In the genomic region with DNA sequence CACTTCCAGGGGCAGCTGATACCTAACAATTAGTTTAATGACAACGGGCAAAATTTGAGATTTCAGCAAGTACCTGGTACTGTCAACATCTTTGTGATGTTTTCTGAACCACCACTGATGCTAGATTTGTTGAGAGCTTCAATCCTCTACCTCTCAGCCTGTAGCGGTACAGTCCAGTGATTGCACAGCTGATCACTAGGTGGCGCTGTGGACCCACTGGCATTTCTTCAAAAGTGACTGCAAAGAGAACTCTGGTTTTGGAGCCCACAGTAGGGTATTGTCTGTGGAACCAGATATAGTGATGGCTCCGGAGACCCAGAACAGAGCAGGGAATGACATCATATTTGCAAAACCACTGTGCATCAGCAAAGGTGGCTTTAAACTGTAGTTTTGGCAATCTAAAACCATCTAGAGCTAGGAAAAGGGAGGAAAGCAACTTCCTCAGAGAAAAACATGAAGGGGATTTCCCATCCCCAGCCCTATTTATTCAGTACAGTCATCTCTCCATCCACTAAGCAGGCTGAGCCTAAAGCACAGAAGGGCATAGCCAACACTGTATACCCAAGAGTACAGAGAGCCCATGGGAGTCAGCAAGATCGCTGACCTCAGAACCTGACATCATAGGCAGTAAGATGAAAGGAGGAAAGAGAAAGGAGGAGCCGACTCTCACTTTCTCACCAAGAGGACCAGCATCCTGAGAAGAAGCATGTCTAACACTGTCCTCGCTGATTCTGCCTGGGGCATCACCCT, we compare ENCODE assay signal across 8 mouse cellular contexts.
A peak's percentile ranks its signal among the peaks of the same experiment; 100 is the strongest.
DNase-seq lines count a peak whose midpoint lies in the region; ATAC-seq and TF ChIP-seq lines count a peak whose summit lies in the region.

No protein-coding gene starts in this region.

- no peak overlapping the region for H3K4me2 ChIP-seq in midbrain, embryonic 11.5 days
- H3K4me2 ChIP-seq in midbrain, embryonic 16.5 days (ENCODE audit: low read length), result no peak overlapping the region
- H3K4me2 ChIP-seq in forebrain, embryonic 14.5 days (ENCODE audit: low read length), result no peak overlapping the region
- no peak overlapping the region for H3K4me2 ChIP-seq in kidney, embryonic 16.5 days (replicated peaks; ENCODE audit: low read depth, low read length)
- no peak overlapping the region for H3K4me2 ChIP-seq in liver, embryonic 12.5 days

- no peaks in the 10 kb centered on the region for H3K27me3 ChIP-seq in midbrain, embryonic 11.5 days (ENCODE audit: control insufficient read depth, insufficient read depth, low read length)
- H3K27me3 ChIP-seq in midbrain, embryonic 16.5 days (ENCODE audit: control insufficient read depth, insufficient read depth, low read depth, low read length), result no peaks in the 10 kb centered on the region
- H3K27me3 ChIP-seq in forebrain, embryonic 14.5 days (replicated peaks; ENCODE audit: control insufficient read depth, insufficient read depth, low read length), result no peaks in the 10 kb centered on the region
- no peaks in the 10 kb centered on the region for H3K27me3 ChIP-seq in kidney, embryonic 16.5 days (ENCODE audit: insufficient read depth, low read length)
- H3K27me3 ChIP-seq in liver, embryonic 12.5 days (replicated peaks), result no peaks in the 10 kb centered on the region

- H3K27ac ChIP-seq in midbrain, embryonic 11.5 days (ENCODE audit: low read depth, low read length), result no peak overlapping the region
- H3K27ac ChIP-seq in midbrain, embryonic 16.5 days (ENCODE audit: low read length), result no peak overlapping the region
- no peak overlapping the region for H3K27ac ChIP-seq in bone marrow, adult 2 months (ENCODE audit: control insufficient read depth, insufficient read depth, low read depth, low read length, poor library complexity)
- no peak overlapping the region for H3K27ac ChIP-seq in forebrain, embryonic 14.5 days (ENCODE audit: low read depth, low read length)
- H3K27ac ChIP-seq in kidney, embryonic 16.5 days (ENCODE audit: low read length), result no peak overlapping the region
- H3K27ac ChIP-seq in liver, embryonic 12.5 days, result no peak overlapping the region

- 42% methylated on average over 7 of the region's 7 CpGs for WGBS in midbrain, embryonic 11.5 days
- WGBS in midbrain, embryonic 16.5 days, result 44% methylated on average over 7 of the region's 7 CpGs
- WGBS in bone marrow, adult 2 months, result 32% methylated on average over 7 of the region's 7 CpGs
- WGBS in forebrain, embryonic 14.5 days, result 44% methylated on average over 7 of the region's 7 CpGs
- 45% methylated on average over 7 of the region's 7 CpGs for WGBS in kidney, embryonic 16.5 days
- 31% methylated on average over 7 of the region's 7 CpGs for WGBS in liver, embryonic 12.5 days (ENCODE audit: insufficient replicate concordance)

- no peaks in the 10 kb centered on the region for H3K9me3 ChIP-seq in midbrain, embryonic 11.5 days (ENCODE audit: control insufficient read depth, low read length)
- H3K9me3 ChIP-seq in midbrain, embryonic 16.5 days (replicated peaks; ENCODE audit: control insufficient read depth, low read length, poor library complexity, severe bottlenecking), result no peaks in the 10 kb centered on the region
- H3K9me3 ChIP-seq in forebrain, embryonic 14.5 days (replicated peaks; ENCODE audit: control insufficient read depth, low read length), result no peaks in the 10 kb centered on the region
- H3K9me3 ChIP-seq in kidney, embryonic 16.5 days (ENCODE audit: low read length), result no peaks in the 10 kb centered on the region
- no peaks in the 10 kb centered on the region for H3K9me3 ChIP-seq in liver, embryonic 12.5 days (replicated peaks)

- H3K4me3 ChIP-seq in midbrain, embryonic 11.5 days (ENCODE audit: low read depth, low read length), result no peak overlapping the region
- no peak overlapping the region for H3K4me3 ChIP-seq in midbrain, embryonic 16.5 days (ENCODE audit: low read depth, low read length)
- no peak overlapping the region for H3K4me3 ChIP-seq in bone marrow, adult 2 months (replicated peaks; ENCODE audit: control insufficient read depth, low read depth, low read length)
- H3K4me3 ChIP-seq in forebrain, embryonic 14.5 days (ENCODE audit: low read depth, low read length), result no peak overlapping the region
- H3K4me3 ChIP-seq in kidney, embryonic 16.5 days (ENCODE audit: low read length), result no peak overlapping the region
- no peak overlapping the region for H3K4me3 ChIP-seq in liver, embryonic 12.5 days

- peak; percentile 91 for TF ChIP-seq CTCF in bone marrow, adult 2 months (IDR thresholded peaks at IDR 0.05; ENCODE audit: control insufficient read depth, insufficient read depth, low read length)

- ATAC-seq in midbrain, embryonic 11.5 days (ENCODE audit: low FRiP score), result peak; percentile 65; the same call in 1 of the 2 replicates
- ATAC-seq in midbrain, embryonic 16.5 days, result no peak
- no peak for ATAC-seq in forebrain, embryonic 14.5 days
- peak; percentile 19; the same call in 1 of the 2 replicates for ATAC-seq in kidney, embryonic 16.5 days (ENCODE audit: low FRiP score, low TSS enrichment)
- ATAC-seq in liver, embryonic 12.5 days, result peak; percentile 64; the same call in 1 of the 2 replicates

- TF ChIP-seq POLR2A in bone marrow, adult 2 months (IDR thresholded peaks at IDR 0.05; ENCODE audit: borderline replicate concordance, control insufficient read depth, low read depth, low read length), result no peak

- H3K9ac ChIP-seq in midbrain, embryonic 11.5 days (ENCODE audit: low read length), result no peak overlapping the region
- H3K9ac ChIP-seq in midbrain, embryonic 16.5 days (ENCODE audit: low read depth, low read length), result no peak overlapping the region
- no peak overlapping the region for H3K9ac ChIP-seq in forebrain, embryonic 14.5 days (ENCODE audit: low read length)
- H3K9ac ChIP-seq in kidney, embryonic 16.5 days (replicated peaks; ENCODE audit: low read length), result no peak overlapping the region
- H3K9ac ChIP-seq in liver, embryonic 12.5 days, result no peak overlapping the region

- peak; percentile 88 for DNase-seq in midbrain, embryonic 11.5 days (ENCODE audit: low spot score, missing footprints)
- peak; percentile 22 for DNase-seq in forebrain, embryonic 14.5 days (ENCODE audit: low spot score)
- DNase-seq in retina, postnatal 1 day, result peak; percentile 45
- DNase-seq in thymus, postnatal 4 days, result peak; percentile 95

- no peaks in the 10 kb centered on the region for H3K36me3 ChIP-seq in midbrain, embryonic 11.5 days (ENCODE audit: control insufficient read depth, insufficient read depth, low read length)
- H3K36me3 ChIP-seq in midbrain, embryonic 16.5 days (ENCODE audit: control insufficient read depth, insufficient read depth, low read length), result no peaks in the 10 kb centered on the region
- H3K36me3 ChIP-seq in forebrain, embryonic 14.5 days (ENCODE audit: control insufficient read depth, insufficient read depth, low read length), result no peaks in the 10 kb centered on the region
- H3K36me3 ChIP-seq in kidney, embryonic 16.5 days (ENCODE audit: insufficient read depth, low read length), result no peaks in the 10 kb centered on the region
- no peaks in the 10 kb centered on the region for H3K36me3 ChIP-seq in liver, embryonic 12.5 days

- H3K4me1 ChIP-seq in midbrain, embryonic 11.5 days (ENCODE audit: control insufficient read depth, insufficient read depth, low read length), result no peaks in the 10 kb centered on the region
- no peaks in the 10 kb centered on the region for H3K4me1 ChIP-seq in midbrain, embryonic 16.5 days (ENCODE audit: control insufficient read depth, insufficient read depth, low read length)
- H3K4me1 ChIP-seq in bone marrow, adult 2 months (ENCODE audit: control insufficient read depth, insufficient read depth, low read length), result no peaks in the 10 kb centered on the region
- H3K4me1 ChIP-seq in forebrain, embryonic 14.5 days (ENCODE audit: control insufficient read depth, insufficient read depth, low read length), result no peaks in the 10 kb centered on the region
- H3K4me1 ChIP-seq in kidney, embryonic 16.5 days (ENCODE audit: insufficient read depth, low read length), result no peaks in the 10 kb centered on the region
- H3K4me1 ChIP-seq in liver, embryonic 12.5 days, result peaks cover 14% of the 10 kb centered on the region

Comparison
In these comparisons a context has a peak if more than half of its experiments do, and no peak if none do; other contexts are left out.
1. ATAC-seq: peak in midbrain, embryonic 11.5 days (single experiment), kidney, embryonic 16.5 days (single experiment) and liver, embryonic 12.5 days (single experiment); none in midbrain, embryonic 16.5 days (single experiment) and forebrain, embryonic 14.5 days (single experiment).
2. DNase-seq: peak in every context shown above with its lines; median percentile 95 in thymus, postnatal 4 days; 88 in midbrain, embryonic 11.5 days; 45 in retina, postnatal 1 day; 22 in forebrain, embryonic 14.5 days.